Mouse (Mus musculus): ENCODE results near the gene Hspb2. TPM values are rescaled to one million over a fixed set of nuclear protein-coding genes. Genes with fewer than 3 reads are reported as not detected.

Gene Hspb2
- polyA plus RNA-seq, 1 experiment: 249 TPM

DNA sequence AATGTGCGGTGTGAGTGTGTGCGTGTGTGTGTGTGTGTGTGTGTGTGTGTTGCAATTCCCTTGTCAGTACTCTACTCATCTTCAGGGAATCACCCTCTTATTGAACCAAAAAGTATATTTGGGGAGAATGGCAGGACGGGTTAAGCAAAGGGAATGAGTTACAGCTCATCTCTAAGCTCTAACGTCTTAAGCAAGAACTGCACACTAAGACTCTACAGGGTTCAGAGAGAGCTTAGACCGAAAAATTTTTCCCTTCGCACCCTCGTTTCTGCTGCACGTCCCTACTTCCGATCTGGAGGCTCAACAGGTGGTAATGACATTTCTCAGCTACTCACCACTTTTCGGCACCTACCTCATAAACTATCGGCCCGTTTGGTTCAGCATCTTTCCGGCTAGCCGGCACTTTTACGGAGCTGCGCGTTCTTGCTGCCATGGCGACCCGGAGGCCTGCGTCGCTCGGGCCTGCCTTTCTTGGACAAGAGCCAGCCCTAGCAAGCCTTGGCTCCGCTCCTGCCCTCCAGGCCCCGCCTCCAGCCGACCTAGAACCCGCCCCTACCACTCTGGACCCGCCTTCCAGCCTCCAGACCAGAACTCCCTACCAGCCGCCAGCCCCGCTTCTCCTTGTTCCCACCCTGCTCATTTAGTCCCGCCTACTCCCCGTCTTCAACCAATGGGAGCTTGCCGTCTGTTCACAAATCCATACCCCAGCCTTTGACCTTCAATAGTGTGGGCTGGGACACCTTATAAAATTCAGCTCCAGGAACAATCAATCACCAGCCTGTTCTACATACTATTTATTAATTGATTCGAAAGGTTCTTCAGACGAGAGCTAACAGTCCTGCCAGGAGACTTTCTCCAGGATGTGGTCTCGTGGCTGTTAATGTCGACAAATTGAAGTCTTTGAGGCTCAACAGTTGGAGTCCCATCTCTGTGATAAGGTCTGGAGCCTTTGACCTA, 13.0 kb downstream of the Hspb2 start, which contains the start of gene Dixdc1:
TSS of gene Dixdc1 (minus strand) at position 604 of the 957 bp plus-strand sequence.
- Histone ChIP-seq H3K4me2 (ENCODE audit: low read depth) (no peak within 1 kb of the TSS), H3ac (ENCODE audit: control insufficient read depth, insufficient read length) (no peak within 1 kb of the TSS), H3K79me2 (ENCODE audit: control insufficient read depth, insufficient read depth) (no peaks in the 10 kb centered on the region), H3K4me3 (no peak within 1 kb of the TSS), H3K36me3 (ENCODE audit: control insufficient read depth, insufficient read depth) (peaks cover 4% of the 10 kb centered on the region), H3K27me3 (ENCODE audit: control insufficient read depth, insufficient read depth, insufficient read length) (no peaks in the 10 kb centered on the region)
- TF ChIP-seq TCF3 (IDR thresholded peaks at IDR 0.05; ENCODE audit: insufficient read length, low read depth): no peak
- TF ChIP-seq MYOG (IDR thresholded peaks at IDR 0.05; ENCODE audit: control insufficient read depth in 1 of 3, insufficient read depth in 1 of 3, insufficient read length in 2 of 3, low read depth in 2 of 3): no peak
- TF ChIP-seq E2F4 (IDR thresholded peaks at IDR 0.05; ENCODE audit: insufficient read depth): no peak
- no peak for TF ChIP-seq MYOD1 (IDR thresholded peaks at IDR 0.05; ENCODE audit: control insufficient read depth in 1 of 3, insufficient read length in 2 of 3, low read depth in 2 of 3)
- TF ChIP-seq POLR2A (IDR thresholded peaks at IDR 0.05; ENCODE audit: insufficient read length, low read depth): no peak
- TF ChIP-seq REST (IDR thresholded peaks at IDR 0.05; ENCODE audit: insufficient read depth, insufficient read length): no peak
- no peak for TF ChIP-seq CEBPB (IDR thresholded peaks at IDR 0.05; ENCODE audit: insufficient read depth, poor library complexity, severe bottlenecking)
- TF ChIP-seq SRF (IDR thresholded peaks at IDR 0.05; ENCODE audit: control insufficient read depth, insufficient read length, low read depth): no peak
- TF ChIP-seq TCF12 (IDR thresholded peaks at IDR 0.05; ENCODE audit: insufficient read depth, poor library complexity, severe bottlenecking): no peak
- no peak for TF ChIP-seq POLR2AphosphoS2 (IDR thresholded peaks at IDR 0.05; ENCODE audit: insufficient read length, low read depth)
- TF ChIP-seq USF1 (IDR thresholded peaks at IDR 0.05; ENCODE audit: low read depth): no peak
- TF ChIP-seq MAX (IDR thresholded peaks at IDR 0.05; ENCODE audit: low read depth): no peak

- TF ChIP-seq MAX (IDR thresholded peaks at IDR 0.05; ENCODE audit: low read depth) (no peak), E2F4 (IDR thresholded peaks at IDR 0.05; ENCODE audit: insufficient read depth) (no peak), TCF3 (IDR thresholded peaks at IDR 0.05; ENCODE audit: insufficient read length, low read depth) (no peak)
- H3ac ChIP-seq (ENCODE audit: control insufficient read depth, insufficient read length): no peak overlapping the region
- H3K79me2 ChIP-seq (ENCODE audit: control insufficient read depth, insufficient read depth): no peaks in the 10 kb centered on the region
- H3K4me3 ChIP-seq: no peak overlapping the region
- H3K4me2 ChIP-seq (ENCODE audit: low read depth): peak overlapping the region; percentile 60
- H3K36me3 ChIP-seq (ENCODE audit: control insufficient read depth, insufficient read depth): no peaks in the 10 kb centered on the region
- no peaks in the 10 kb centered on the region for H3K27me3 ChIP-seq (ENCODE audit: control insufficient read depth, insufficient read depth, insufficient read length)
These were observed 17.2 kb downstream of the Hspb2 start for GRCm38 (mm10) chr9:50734989-50735388.

DNA sequence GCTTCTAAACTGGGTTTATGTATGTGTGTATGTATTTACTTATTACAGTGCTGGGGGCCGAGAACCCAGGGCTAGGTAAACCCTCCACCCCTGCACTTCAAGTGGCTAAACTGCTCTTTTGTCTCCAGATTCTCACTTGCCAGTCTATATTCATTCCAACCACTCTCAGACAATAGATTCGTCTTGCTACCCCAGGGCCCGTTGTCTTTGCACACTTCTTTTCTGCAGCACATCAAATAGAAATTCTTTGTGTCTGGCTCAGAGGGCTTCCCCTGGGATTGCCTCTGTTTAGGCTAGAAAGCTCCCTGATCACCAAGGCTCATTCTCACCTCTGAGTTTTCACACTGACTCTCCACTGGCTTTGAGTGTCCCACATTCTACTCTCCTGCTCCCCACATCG, 19.6 kb downstream of the Hspb2 start:
- Histone ChIP-seq H3ac (ENCODE audit: control insufficient read depth, insufficient read length) (no peak overlapping the region), H3K27me3 (ENCODE audit: control insufficient read depth, insufficient read depth, insufficient read length) (no peaks in the 10 kb centered on the region), H3K36me3 (ENCODE audit: control insufficient read depth, insufficient read depth) (no peaks in the 10 kb centered on the region), H3K79me2 (ENCODE audit: control insufficient read depth, insufficient read depth) (no peaks in the 10 kb centered on the region), H3K4me2 (ENCODE audit: low read depth) (peak overlapping the region; percentile 13), H3K4me3 (no peak overlapping the region)
- no peak for TF ChIP-seq MYOD1 (IDR thresholded peaks at IDR 0.05; ENCODE audit: control insufficient read depth in 1 of 3, insufficient read length in 2 of 3, low read depth in 2 of 3)
- no peak for TF ChIP-seq POLR2AphosphoS2 (IDR thresholded peaks at IDR 0.05; ENCODE audit: insufficient read length, low read depth)
- TF ChIP-seq MAX (IDR thresholded peaks at IDR 0.05; ENCODE audit: low read depth): no peak
- TF ChIP-seq SRF (IDR thresholded peaks at IDR 0.05; ENCODE audit: control insufficient read depth, insufficient read length, low read depth): no peak

DNA sequence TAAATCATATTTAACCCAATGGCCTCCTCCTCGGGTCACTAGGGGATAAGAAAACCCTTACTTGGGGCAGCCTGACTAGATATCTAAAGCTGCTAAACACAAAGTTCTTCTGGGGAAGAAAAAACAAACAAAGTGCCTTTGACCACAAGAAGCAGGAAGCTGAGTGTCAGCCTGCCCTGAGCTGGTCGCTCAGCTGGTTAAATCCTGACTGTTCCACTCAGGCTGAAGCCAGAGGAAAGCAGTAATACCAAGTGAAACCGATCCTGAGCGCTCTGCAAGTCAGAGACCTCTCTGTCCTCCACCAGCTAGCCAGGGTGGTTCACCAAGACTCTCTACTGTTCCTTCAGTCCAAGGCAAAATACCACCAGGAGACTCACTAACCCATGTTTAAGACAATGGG, 22.6 kb downstream of the Hspb2 start:
- Histone ChIP-seq H3K4me2 (ENCODE audit: low read depth) (no peak overlapping the region), H3K4me3 (no peak overlapping the region), H3K27me3 (ENCODE audit: control insufficient read depth, insufficient read depth, insufficient read length) (no peaks in the 10 kb centered on the region), H3K79me2 (ENCODE audit: control insufficient read depth, insufficient read depth) (no peaks in the 10 kb centered on the region), H3ac (ENCODE audit: control insufficient read depth, insufficient read length) (no peak overlapping the region), H3K36me3 (ENCODE audit: control insufficient read depth, insufficient read depth) (no peaks in the 10 kb centered on the region)
- TF ChIP-seq SRF (IDR thresholded peaks at IDR 0.05; ENCODE audit: control insufficient read depth, insufficient read length, low read depth) (no peak), POLR2A (IDR thresholded peaks at IDR 0.05; ENCODE audit: insufficient read length, low read depth) (no peak), REST (IDR thresholded peaks at IDR 0.05; ENCODE audit: insufficient read depth, insufficient read length) (no peak), USF1 (IDR thresholded peaks at IDR 0.05; ENCODE audit: low read depth) (no peak), MYOD1 (IDR thresholded peaks at IDR 0.05; ENCODE audit: control insufficient read depth in 1 of 3, insufficient read length in 2 of 3, low read depth in 2 of 3) (no peak), POLR2AphosphoS2 (IDR thresholded peaks at IDR 0.05; ENCODE audit: insufficient read length, low read depth) (no peak), CEBPB (IDR thresholded peaks at IDR 0.05; ENCODE audit: insufficient read depth, poor library complexity, severe bottlenecking) (no peak), TCF3 (IDR thresholded peaks at IDR 0.05; ENCODE audit: insufficient read length, low read depth) (no peak), MAX (IDR thresholded peaks at IDR 0.05; ENCODE audit: low read depth) (no peak), E2F4 (IDR thresholded peaks at IDR 0.05; ENCODE audit: insufficient read depth) (no peak)

DNA sequence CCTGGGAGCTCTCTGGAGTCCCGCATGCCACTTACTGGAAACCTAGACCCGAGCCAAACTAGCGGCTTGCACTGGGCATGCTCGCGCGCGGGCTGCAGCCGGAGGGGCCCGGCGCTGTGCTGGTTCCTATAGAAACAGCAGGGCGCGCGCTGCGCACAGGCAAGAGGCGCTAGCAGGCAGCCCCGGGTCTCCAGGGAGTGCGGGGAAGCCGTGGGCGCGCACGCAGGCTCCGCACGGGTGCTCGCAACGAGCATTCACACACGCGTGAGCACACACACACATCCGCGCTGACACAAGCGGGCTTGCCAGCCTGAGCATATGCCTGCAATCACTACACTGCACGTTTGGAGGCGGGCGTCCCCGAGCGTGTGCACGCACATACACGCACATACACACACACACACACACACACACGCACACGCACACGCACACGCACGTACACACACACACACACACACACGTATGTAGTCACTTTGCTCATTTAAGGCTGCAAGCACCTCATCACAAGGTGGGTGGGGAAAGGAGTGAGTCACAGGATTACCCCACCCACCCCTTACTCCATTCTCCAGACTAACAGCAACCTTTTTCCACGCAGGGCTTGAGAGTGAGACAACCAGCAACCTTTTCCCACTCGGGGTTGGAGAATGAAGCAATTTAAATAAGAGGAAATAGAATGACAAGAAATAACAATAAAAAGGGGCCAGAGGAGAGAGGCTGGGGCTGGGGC, 24.1 kb downstream of the Hspb2 start:
- Histone ChIP-seq H3ac (ENCODE audit: control insufficient read depth, insufficient read length) (no peak overlapping the region), H3K79me2 (ENCODE audit: control insufficient read depth, insufficient read depth) (no peaks in the 10 kb centered on the region), H3K4me2 (ENCODE audit: low read depth) (peak overlapping the region; percentile 86), H3K4me3 (peak overlapping the region; percentile 27), H3K36me3 (ENCODE audit: control insufficient read depth, insufficient read depth) (no peaks in the 10 kb centered on the region), H3K27me3 (ENCODE audit: control insufficient read depth, insufficient read depth, insufficient read length) (no peaks in the 10 kb centered on the region)
- TF ChIP-seq POLR2A (IDR thresholded peaks at IDR 0.05; ENCODE audit: insufficient read length, low read depth) (peak; percentile 23), TCF12 (IDR thresholded peaks at IDR 0.05; ENCODE audit: insufficient read depth, poor library complexity, severe bottlenecking) (no peak)
